Mouse (Mus musculus) splenic B cell, adult 2 months (primary cell): ENCODE results near the gene Tmem30b.

Experiments used
- DNase-seq: peaks from one replicate; pipeline ENCODE4 v3.0.0-alpha.2; 2011; ENCODE audit warnings: low read depth, low spot score
- H3K27me3 ChIP-seq: 2 replicates; pipeline ENCODE4 v1.6.1; 2012; ENCODE audit warnings: mild to moderate bottlenecking, low read length, moderate library complexity, mixed read lengths; ENCODE audit not compliant: control insufficient read depth, poor library complexity, insufficient read depth, severe bottlenecking
- H3K36me3 ChIP-seq: 2 replicates; pipeline ENCODE4 v1.6.1; 2012; ENCODE audit warnings: mild to moderate bottlenecking, low read length, moderate library complexity, mixed read lengths; ENCODE audit not compliant: control insufficient read depth, poor library complexity, insufficient read depth, severe bottlenecking

Gene Tmem30b

GRCm38 (mm10) chr12:73546086-73546711 is at the start of gene Tmem30b:
Tmem30b (minus strand) TSS chr12:73546392.
- DNase-seq = no peak
- H3K27me3 ChIP-seq = no peaks in the 10 kb centered on the region
- H3K36me3 ChIP-seq = no peaks in the 10 kb centered on the region

GRCm38 (mm10) chr12:73595226-73595625 is 49.0 kb upstream of the Tmem30b start:
- no peaks in the 10 kb centered on the region for H3K36me3 ChIP-seq
- no peak for DNase-seq
- no peaks in the 10 kb centered on the region for H3K27me3 ChIP-seq

GRCm38 (mm10) chr12:73594177-73594745 is 48.1 kb upstream of the Tmem30b start:
- DNase-seq = no peak
- Histone ChIP-seq H3K36me3 (no peaks in the 10 kb centered on the region), H3K27me3 (no peaks in the 10 kb centered on the region)

GRCm38 (mm10) chr12:73593021-73593798 is 47.0 kb upstream of the Tmem30b start:
- no peaks in the 10 kb centered on the region for H3K27me3 ChIP-seq
- DNase-seq = no peak
- H3K36me3 ChIP-seq = no peaks in the 10 kb centered on the region

- Histone ChIP-seq H3K27me3 (no peaks in the 10 kb centered on the region), H3K36me3 (no peaks in the 10 kb centered on the region)
- DNase-seq = no peak
These were observed 45.4 kb upstream of the Tmem30b start for GRCm38 (mm10) chr12:73591625-73592024.

- Histone ChIP-seq H3K27me3 (0 out of 2 replicates have a peak, but pooled peaks cover 1% of the 10 kb centered on the region), H3K36me3 (no peaks in the 10 kb centered on the region)
- DNase-seq = no peak
These were observed 44.6 kb upstream of the Tmem30b start for GRCm38 (mm10) chr12:73590627-73591276.

- DNase-seq = no peak
- Histone ChIP-seq H3K36me3 (no peaks in the 10 kb centered on the region), H3K27me3 (peaks cover 6% of the 10 kb centered on the region; the same call in 1 of the 2 replicates)
These were observed 41.1 kb upstream of the Tmem30b start for GRCm38 (mm10) chr12:73587262-73587661.

GRCm38 (mm10) chr12:73585850-73586249 is 39.7 kb upstream of the Tmem30b start:
- peaks cover 6% of the 10 kb centered on the region; the same call in 1 of the 2 replicates for H3K27me3 ChIP-seq
- no peaks in the 10 kb centered on the region for H3K36me3 ChIP-seq
- DNase-seq = peak; percentile 20

GRCm38 (mm10) chr12:73585241-73585801 is 39.1 kb upstream of the Tmem30b start:
- no peaks in the 10 kb centered on the region for H3K36me3 ChIP-seq
- H3K27me3 ChIP-seq = peaks cover 6% of the 10 kb centered on the region; the same call in 1 of the 2 replicates
- peak; percentile 11 for DNase-seq

GRCm38 (mm10) chr12:73584610-73585240 is 38.5 kb upstream of the Tmem30b start, which contains the start of gene Prkch:
Prkch (plus strand) TSS chr12:73584796.
- Histone ChIP-seq H3K36me3 (no peaks in the 10 kb centered on the region), H3K27me3 (peaks cover 6% of the 10 kb centered on the region; the same call in 1 of the 2 replicates)
- DNase-seq = peak; percentile 60

- DNase-seq = no peak
- no peaks in the 10 kb centered on the region for H3K36me3 ChIP-seq
- peaks cover 6% of the 10 kb centered on the region; the same call in 1 of the 2 replicates for H3K27me3 ChIP-seq
These were observed 37.8 kb upstream of the Tmem30b start for GRCm38 (mm10) chr12:73583813-73584609.

- H3K27me3 ChIP-seq = peaks cover 6% of the 10 kb centered on the region; the same call in 1 of the 2 replicates
- H3K36me3 ChIP-seq = no peaks in the 10 kb centered on the region
- DNase-seq = no peak
These were observed 37.1 kb upstream of the Tmem30b start for GRCm38 (mm10) chr12:73583318-73583717.

GRCm38 (mm10) chr12:73580811-73581210 is 34.6 kb upstream of the Tmem30b start:
- DNase-seq = no peak
- Histone ChIP-seq H3K27me3 (peaks cover 5% of the 10 kb centered on the region; the same call in 1 of the 2 replicates), H3K36me3 (no peaks in the 10 kb centered on the region)
